Mouse (Mus musculus) midbrain, embryonic 16.5 days (tissue): Measurements from ENCODE around the gene Hmgn2. TPM values are rescaled to one million over a fixed set of nuclear protein-coding genes. Genes with fewer than 3 reads are reported as not detected.

ENCODE experiments used
- polyA plus RNA-seq: library from polyadenylated mRNA; unstranded; fragments of >200 nt; fragmentation: Nextera tagmentation; extraction: Ambion mirVana; gene quantifications from 2 replicates; pipeline ENCODE4 v1.2.1, GENCODE M21; 2015

The Hmgn2 gene
- polyA plus RNA-seq, 1 experiment from 2014 or later = 937 TPM

Other genes with a start within 250 kb of the Hmgn2 start
- gene Arid1a, start 211.9 kb downstream of the Hmgn2 start, polyA plus RNA-seq = 28.7 and 36.1 TPM in 2 replicates
- 21.9 and 22.2 TPM in 2 replicates for gene Rps6ka1, start 80.9 kb downstream of the Hmgn2 start, polyA plus RNA-seq
- gene Dhdds, start 32.3 kb upstream of the Hmgn2 start, polyA plus RNA-seq = 45.7 and 48.6 TPM in 2 replicates
- 0.37 and 0.44 TPM in 2 replicates for gene Lin28a, start 50.2 kb upstream of the Hmgn2 start, polyA plus RNA-seq
- gene Zfp683, start 85.2 kb upstream of the Hmgn2 start, polyA plus RNA-seq = not detected in 2 replicates
- gene Crybg2, start 92.2 kb upstream of the Hmgn2 start, polyA plus RNA-seq = 3.8 and 6.6 TPM in 2 replicates
- 0.92 and 2.1 TPM in 2 replicates for gene Cd52, start 126.4 kb upstream of the Hmgn2 start, polyA plus RNA-seq
- gene Ubxn11, start 133.9 kb upstream of the Hmgn2 start, polyA plus RNA-seq = 18.4 and 19.0 TPM in 2 replicates
- gene Sh3bgrl3, start 160.1 kb upstream of the Hmgn2 start, polyA plus RNA-seq = 421 and 430 TPM in 2 replicates
- 16.7 and 18.1 TPM in 2 replicates for gene Cep85, start 218.5 kb upstream of the Hmgn2 start, polyA plus RNA-seq
- not detected in 2 replicates for gene Gm7534, start 234.4 kb upstream of the Hmgn2 start, polyA plus RNA-seq